Mouse (Mus musculus): ENCODE measurements around the gene Cntn4. TPM values are rescaled to one million over a fixed set of nuclear protein-coding genes. Genes with fewer than 3 reads are reported as not detected.
A peak's percentile ranks its signal among the peaks of the same experiment; 100 is the strongest.

Gene Cntn4
- polyA plus RNA-seq, 1 experiment from 2014 or later: 0.72 TPM

- ATAC-seq (ENCODE audit: low FRiP score, low TSS enrichment): no peak
- 12% methylated on average over 1 of the region's 1 CpGs for WGBS
- Histone ChIP-seq H3K27ac (replicated peaks) (no peak overlapping the region), H3K4me1 (replicated peaks; ENCODE audit: control insufficient read depth, insufficient read depth) (no peaks in the 10 kb centered on the region), H3K9me3 (ENCODE audit: control insufficient read depth, low read length) (no peaks in the 10 kb centered on the region), H3K4me2 (replicated peaks; ENCODE audit: low read depth) (no peak overlapping the region), H3K9ac (ENCODE audit: low read length) (no peak overlapping the region), H3K4me3 (ENCODE audit: low read depth, low read length) (no peak overlapping the region), H3K27me3 (ENCODE audit: control insufficient read depth, insufficient read depth, low read length) (no peaks in the 10 kb centered on the region), H3K36me3 (ENCODE audit: control insufficient read depth, insufficient read depth, low read length) (no peaks in the 10 kb centered on the region)
- TF ChIP-seq CTCF (IDR thresholded peaks at IDR 0.05; ENCODE audit: low read depth): no peak
- TF ChIP-seq EP300 (optimal IDR thresholded peaks at IDR 0.05): no peak
- DNase-seq (ENCODE audit: low spot score): no peak
Measured at GRCm38 (mm10) chr6:106283815-106284214, 606.4 kb downstream of the Cntn4 start.

- no peak overlapping the region for H3K4me3 ChIP-seq (ENCODE audit: low read depth, low read length)
- 49% methylated on average over 1 of the region's 1 CpGs for WGBS
- H3K36me3 ChIP-seq (ENCODE audit: control insufficient read depth, insufficient read depth, low read length): no peaks in the 10 kb centered on the region
- no peak overlapping the region for H3K27ac ChIP-seq (replicated peaks)
- no peaks in the 10 kb centered on the region for H3K27me3 ChIP-seq (ENCODE audit: control insufficient read depth, insufficient read depth, low read length)
- TF ChIP-seq CTCF (IDR thresholded peaks at IDR 0.05; ENCODE audit: low read depth): no peak
- no peak for TF ChIP-seq EP300 (optimal IDR thresholded peaks at IDR 0.05)
- ATAC-seq (ENCODE audit: low FRiP score, low TSS enrichment) (no peak), DNase-seq (ENCODE audit: low spot score) (no peak)
- no peak overlapping the region for H3K4me2 ChIP-seq (replicated peaks; ENCODE audit: low read depth)
- no peak overlapping the region for H3K9ac ChIP-seq (ENCODE audit: low read length)
- H3K4me1 ChIP-seq (replicated peaks; ENCODE audit: control insufficient read depth, insufficient read depth): no peaks in the 10 kb centered on the region
- H3K9me3 ChIP-seq (ENCODE audit: control insufficient read depth, low read length): no peaks in the 10 kb centered on the region
Measured at GRCm38 (mm10) chr6:106299451-106299850, 622.0 kb downstream of the Cntn4 start.

GRCm38 (mm10) chr6:106300179-106300578, 622.7 kb downstream of the Cntn4 start:
- no peaks in the 10 kb centered on the region for H3K4me1 ChIP-seq (replicated peaks; ENCODE audit: control insufficient read depth, insufficient read depth)
- no peaks in the 10 kb centered on the region for H3K27me3 ChIP-seq (ENCODE audit: control insufficient read depth, insufficient read depth, low read length)
- H3K4me3 ChIP-seq (ENCODE audit: low read depth, low read length): no peak overlapping the region
- H3K9me3 ChIP-seq (ENCODE audit: control insufficient read depth, low read length): no peaks in the 10 kb centered on the region
- DNase-seq (ENCODE audit: low spot score) (no peak), ATAC-seq (ENCODE audit: low FRiP score, low TSS enrichment) (no peak)
- H3K9ac ChIP-seq (ENCODE audit: low read length): no peak overlapping the region
- no peak overlapping the region for H3K27ac ChIP-seq (replicated peaks)
- H3K4me2 ChIP-seq (replicated peaks; ENCODE audit: low read depth): no peak overlapping the region
- TF ChIP-seq CTCF (IDR thresholded peaks at IDR 0.05; ENCODE audit: low read depth): no peak
- TF ChIP-seq EP300 (optimal IDR thresholded peaks at IDR 0.05): no peak
- 61% methylated on average over 3 of the region's 3 CpGs for WGBS
- no peaks in the 10 kb centered on the region for H3K36me3 ChIP-seq (ENCODE audit: control insufficient read depth, insufficient read depth, low read length)

GRCm38 (mm10) chr6:106302435-106302834, 625.0 kb downstream of the Cntn4 start:
- H3K9me3 ChIP-seq (ENCODE audit: control insufficient read depth, low read length): no peaks in the 10 kb centered on the region

GRCm38 (mm10) chr6:106328987-106329386, 651.5 kb downstream of the Cntn4 start:
- Histone ChIP-seq H3K9ac (ENCODE audit: low read length) (no peak overlapping the region), H3K4me3 (ENCODE audit: low read depth, low read length) (no peak overlapping the region), H3K4me2 (replicated peaks; ENCODE audit: low read depth) (no peak overlapping the region), H3K9me3 (ENCODE audit: control insufficient read depth, low read length) (no peaks in the 10 kb centered on the region), H3K36me3 (ENCODE audit: control insufficient read depth, insufficient read depth, low read length) (no peaks in the 10 kb centered on the region), H3K27me3 (ENCODE audit: control insufficient read depth, insufficient read depth, low read length) (no peaks in the 10 kb centered on the region), H3K4me1 (replicated peaks; ENCODE audit: control insufficient read depth, insufficient read depth) (no peaks in the 10 kb centered on the region), H3K27ac (replicated peaks) (no peak overlapping the region)
- DNase-seq (ENCODE audit: low spot score) (no peak), ATAC-seq (ENCODE audit: low FRiP score, low TSS enrichment) (no peak)
- TF ChIP-seq CTCF (IDR thresholded peaks at IDR 0.05; ENCODE audit: low read depth) (peak; percentile 45), EP300 (optimal IDR thresholded peaks at IDR 0.05) (no peak)
- WGBS: 42% methylated on average over 1 of the region's 1 CpGs

More at GRCm38 (mm10) chr6:106302435-106302834, 625.0 kb downstream of the Cntn4 start:
- ATAC-seq (ENCODE audit: low FRiP score, low TSS enrichment) (no peak), DNase-seq (ENCODE audit: low spot score) (no peak)
- Histone ChIP-seq H3K4me3 (ENCODE audit: low read depth, low read length) (no peak overlapping the region), H3K4me1 (replicated peaks; ENCODE audit: control insufficient read depth, insufficient read depth) (no peaks in the 10 kb centered on the region), H3K36me3 (ENCODE audit: control insufficient read depth, insufficient read depth, low read length) (no peaks in the 10 kb centered on the region), H3K27me3 (ENCODE audit: control insufficient read depth, insufficient read depth, low read length) (no peaks in the 10 kb centered on the region), H3K9ac (ENCODE audit: low read length) (no peak overlapping the region), H3K4me2 (replicated peaks; ENCODE audit: low read depth) (no peak overlapping the region), H3K27ac (replicated peaks) (no peak overlapping the region)
- TF ChIP-seq EP300 (optimal IDR thresholded peaks at IDR 0.05) (no peak), CTCF (IDR thresholded peaks at IDR 0.05; ENCODE audit: low read depth) (no peak)
- 44% methylated on average over 4 of the region's 4 CpGs for WGBS

GRCm38 (mm10) chr6:106329636-106330035, 652.2 kb downstream of the Cntn4 start:
- no peak for DNase-seq (ENCODE audit: low spot score)
- H3K36me3 ChIP-seq (ENCODE audit: control insufficient read depth, insufficient read depth, low read length): no peaks in the 10 kb centered on the region
- H3K4me1 ChIP-seq (replicated peaks; ENCODE audit: control insufficient read depth, insufficient read depth): no peaks in the 10 kb centered on the region
- H3K4me2 ChIP-seq (replicated peaks; ENCODE audit: low read depth): no peak overlapping the region
- 71% methylated on average over 1 of the region's 1 CpGs for WGBS
- no peak overlapping the region for H3K9ac ChIP-seq (ENCODE audit: low read length)
- TF ChIP-seq CTCF (IDR thresholded peaks at IDR 0.05; ENCODE audit: low read depth): peak; percentile 37
- TF ChIP-seq EP300 (optimal IDR thresholded peaks at IDR 0.05): no peak
- no peaks in the 10 kb centered on the region for H3K27me3 ChIP-seq (ENCODE audit: control insufficient read depth, insufficient read depth, low read length)
- no peak for ATAC-seq (ENCODE audit: low FRiP score, low TSS enrichment)
- H3K9me3 ChIP-seq (ENCODE audit: control insufficient read depth, low read length): no peaks in the 10 kb centered on the region
- no peak overlapping the region for H3K27ac ChIP-seq (replicated peaks)
- no peak overlapping the region for H3K4me3 ChIP-seq (ENCODE audit: low read depth, low read length)
